Mouse (Mus musculus) cerebellum, adult 9-11 months (tissue): ENCODE results near the gene Cpm.
"Not testable (repeated sequence)": the region's sequence is repeated elsewhere in the genome, so short reads cannot be mapped to it uniquely, and the experiment has no call there.

Experiments used
- DNase-seq: peaks from one replicate; pipeline ENCODE4 v3.0.0; 2022

Gene Cpm

DNA sequence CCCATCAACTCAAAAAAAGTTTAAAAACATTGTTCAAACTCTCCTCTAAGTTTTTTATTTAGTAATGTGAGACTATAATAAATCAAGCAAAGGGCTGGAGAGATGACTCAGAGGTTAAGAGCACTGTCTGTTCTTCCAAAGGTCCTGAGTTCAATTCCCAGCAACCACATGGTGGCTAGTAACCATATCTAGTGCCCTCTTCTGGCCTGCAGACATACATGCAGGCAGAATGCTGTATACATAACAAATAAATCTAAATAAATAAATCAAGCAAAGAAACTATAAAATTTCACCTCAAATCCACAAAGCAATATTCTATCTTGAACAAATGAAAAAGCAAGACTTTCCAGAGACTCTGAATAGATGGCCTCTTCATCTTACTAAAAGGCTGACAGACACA is 62.9 kb downstream of the Cpm start:
- no peak for DNase-seq

DNA sequence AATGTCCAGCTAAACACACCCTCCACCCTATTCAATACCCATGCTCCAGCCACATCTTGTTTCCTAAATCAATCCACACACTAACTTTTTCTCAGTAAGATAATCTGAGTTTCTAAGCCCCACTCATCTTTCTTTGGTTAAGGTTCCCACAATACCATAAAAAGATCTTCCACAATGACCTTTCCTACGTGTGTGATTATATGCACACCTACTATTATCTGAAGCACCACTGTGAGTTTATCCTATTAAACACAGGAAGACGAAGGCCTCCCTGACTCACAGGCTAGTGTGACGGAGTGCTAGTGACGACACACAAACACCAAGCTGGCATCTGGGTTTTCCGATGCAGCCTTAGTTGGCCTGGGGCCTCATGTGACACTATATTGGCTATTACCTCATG is 63.7 kb downstream of the Cpm start:
- no peak for DNase-seq

DNA sequence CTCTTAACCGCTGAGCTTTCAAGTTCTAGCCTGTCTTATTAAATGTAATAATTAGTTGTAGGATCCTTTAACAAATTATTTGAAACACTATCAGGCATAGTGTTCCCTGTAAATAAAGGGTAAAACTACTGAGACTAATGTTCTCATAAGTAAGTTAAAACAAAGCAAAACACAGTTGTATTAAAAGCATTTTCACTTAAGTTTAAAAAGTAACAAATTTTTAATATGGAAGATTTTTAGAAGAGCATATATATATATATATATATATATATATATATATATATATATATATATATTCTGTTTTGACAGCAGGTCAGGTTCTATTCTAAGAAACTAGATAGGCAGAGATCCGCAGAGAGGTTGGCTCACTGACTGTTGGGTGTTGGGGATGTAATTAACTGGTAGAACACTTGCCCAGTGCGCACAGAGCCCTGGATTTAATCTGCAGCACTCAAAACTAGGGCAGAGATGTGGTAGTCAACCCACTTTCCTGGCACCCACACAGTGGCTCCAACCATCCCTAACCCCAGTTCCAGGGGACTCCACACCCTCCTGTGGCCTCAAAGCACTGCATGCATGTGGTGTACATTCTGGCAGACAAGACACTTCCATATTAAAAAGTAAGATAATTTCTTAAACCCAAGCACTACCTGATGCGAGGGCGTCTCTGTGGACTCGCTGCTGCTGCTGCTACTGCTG is 65.1 kb downstream of the Cpm start:
- DNase-seq, result no peak

DNA sequence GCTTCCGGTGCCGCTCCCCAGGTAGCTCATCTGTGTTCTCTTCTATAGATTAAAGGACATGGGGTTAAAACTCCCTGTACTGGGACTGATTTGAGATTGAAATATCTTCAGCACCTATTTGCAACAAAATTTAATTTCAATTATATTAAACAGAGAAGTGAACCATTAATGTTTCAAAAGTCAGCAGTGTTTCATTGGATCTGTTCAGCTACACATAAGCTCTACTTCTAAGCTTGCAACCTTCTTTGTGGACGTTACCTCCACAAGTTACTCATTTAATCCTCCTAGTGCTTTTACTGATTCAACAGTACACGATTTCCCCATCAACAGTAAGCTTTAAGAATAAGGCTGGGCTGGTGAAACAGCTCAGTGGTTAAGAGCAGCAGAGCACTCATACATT is 65.7 kb downstream of the Cpm start:
- no peak for DNase-seq

DNA sequence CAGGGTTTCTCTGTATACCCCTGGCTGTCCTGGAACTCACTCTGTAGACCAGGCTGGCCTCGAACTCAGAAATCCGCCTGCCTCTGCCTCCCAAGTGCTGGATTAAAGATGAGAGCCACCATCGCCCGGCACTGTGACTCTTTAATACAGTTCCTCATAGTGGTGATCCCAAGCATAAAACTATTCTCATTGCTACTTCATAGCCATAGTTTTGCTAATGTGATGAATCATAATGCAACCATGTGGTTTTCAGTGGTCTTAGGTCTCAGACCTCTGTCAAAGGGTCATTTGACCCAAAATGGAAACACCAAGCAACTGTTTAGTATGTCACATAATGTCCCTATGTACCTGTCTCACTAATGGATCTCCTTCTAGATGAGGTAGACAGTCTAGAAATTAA is 66.3 kb downstream of the Cpm start:
- DNase-seq, result no peak

DNA sequence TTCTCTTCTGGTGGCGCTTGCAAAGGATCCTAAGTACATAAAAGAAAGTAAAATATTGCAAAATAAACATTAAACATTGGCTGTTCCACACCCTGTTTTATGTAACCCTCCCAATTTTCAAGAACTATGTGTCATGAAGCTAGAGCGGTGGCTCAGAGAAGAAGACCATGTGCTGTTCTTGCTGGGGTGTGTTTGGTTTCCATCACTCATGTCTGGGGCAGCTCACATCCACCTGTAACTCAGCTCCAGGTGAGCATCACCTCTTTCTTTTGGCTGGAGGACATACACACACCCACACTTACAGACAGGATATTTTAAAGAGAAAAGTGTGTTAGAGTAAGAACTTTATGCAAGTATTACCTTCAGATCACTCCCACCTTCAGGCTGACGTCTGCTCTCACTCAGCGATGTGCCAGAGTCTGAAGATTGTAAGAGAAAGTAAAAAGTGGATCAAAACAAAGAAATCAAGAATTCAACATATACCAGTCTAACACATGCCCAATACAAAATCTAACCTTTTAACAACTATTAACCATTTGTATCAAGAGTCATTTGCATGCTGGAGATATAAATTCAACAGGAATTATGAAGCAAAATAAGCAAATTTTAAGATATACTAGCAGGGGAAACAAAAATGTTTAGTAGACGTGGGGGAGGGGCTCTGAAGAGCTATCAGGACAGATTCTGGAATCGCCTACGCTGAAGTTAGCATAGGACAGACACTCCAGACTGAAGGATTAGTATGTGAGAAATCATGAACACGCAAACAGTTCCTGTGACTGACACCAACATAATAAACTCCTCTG is 66.9 kb downstream of the Cpm start:
- DNase-seq, result no peak

DNA sequence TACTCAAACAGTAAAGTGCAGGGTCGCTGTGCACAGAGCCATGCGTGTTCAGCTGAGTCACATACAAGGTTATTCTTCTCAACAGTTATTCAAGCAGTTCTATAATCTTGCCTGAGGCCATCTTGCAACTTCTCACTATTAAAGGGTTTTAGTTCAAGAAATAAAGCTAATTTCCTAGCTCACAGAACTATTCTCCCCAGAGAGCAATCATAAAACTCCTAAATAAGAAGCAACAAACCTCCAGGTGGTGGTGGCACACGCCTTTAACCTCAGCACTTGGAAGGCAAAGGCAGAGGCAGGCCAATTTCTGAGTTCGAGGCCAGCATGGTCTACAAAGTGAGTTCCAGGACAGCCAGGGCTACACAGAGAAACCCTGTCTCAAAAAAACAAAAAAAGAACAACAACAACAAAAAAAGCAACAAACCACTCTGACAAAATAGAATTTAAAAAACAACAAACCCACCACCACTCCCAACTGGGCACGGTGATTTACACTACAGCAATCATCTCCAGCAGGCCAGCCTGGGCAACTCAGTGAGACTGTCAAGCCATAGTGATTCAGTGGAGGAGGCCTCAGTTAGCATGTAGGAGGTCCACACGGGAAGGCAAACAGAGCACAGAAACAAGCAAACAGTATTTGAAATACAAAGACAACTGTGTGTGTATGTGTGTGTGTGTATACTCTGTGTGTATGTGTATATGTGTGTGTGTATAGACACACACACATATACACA is 67.7 kb downstream of the Cpm start:
- no peak for DNase-seq

DNA sequence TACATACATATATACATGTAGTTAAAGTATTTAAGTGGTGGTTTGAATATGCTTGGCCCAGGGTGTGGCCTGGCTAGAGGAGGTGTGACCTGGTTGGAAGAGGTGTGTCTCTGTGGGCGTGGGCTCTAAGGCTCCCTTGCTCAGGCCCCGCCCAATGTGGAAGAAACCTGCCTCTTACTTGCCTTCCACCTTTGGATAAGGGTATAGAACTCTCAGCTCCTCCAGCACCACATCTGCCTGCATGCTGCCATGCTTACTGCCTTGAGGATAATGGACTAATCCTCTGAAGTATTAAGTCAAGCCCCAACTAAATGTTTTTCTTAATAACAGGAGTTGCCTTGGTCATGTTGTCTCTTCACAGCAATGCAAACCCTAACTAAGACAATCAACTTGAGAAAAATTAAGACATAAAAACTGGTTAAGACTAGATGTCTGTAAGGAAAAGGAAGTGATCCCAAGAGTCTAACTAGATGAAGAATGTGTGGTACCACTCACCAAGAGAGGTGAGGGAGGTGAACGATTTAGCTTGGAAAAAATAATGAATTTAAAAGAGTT is 68.3 kb downstream of the Cpm start:
- DNase-seq, result no peak

DNA sequence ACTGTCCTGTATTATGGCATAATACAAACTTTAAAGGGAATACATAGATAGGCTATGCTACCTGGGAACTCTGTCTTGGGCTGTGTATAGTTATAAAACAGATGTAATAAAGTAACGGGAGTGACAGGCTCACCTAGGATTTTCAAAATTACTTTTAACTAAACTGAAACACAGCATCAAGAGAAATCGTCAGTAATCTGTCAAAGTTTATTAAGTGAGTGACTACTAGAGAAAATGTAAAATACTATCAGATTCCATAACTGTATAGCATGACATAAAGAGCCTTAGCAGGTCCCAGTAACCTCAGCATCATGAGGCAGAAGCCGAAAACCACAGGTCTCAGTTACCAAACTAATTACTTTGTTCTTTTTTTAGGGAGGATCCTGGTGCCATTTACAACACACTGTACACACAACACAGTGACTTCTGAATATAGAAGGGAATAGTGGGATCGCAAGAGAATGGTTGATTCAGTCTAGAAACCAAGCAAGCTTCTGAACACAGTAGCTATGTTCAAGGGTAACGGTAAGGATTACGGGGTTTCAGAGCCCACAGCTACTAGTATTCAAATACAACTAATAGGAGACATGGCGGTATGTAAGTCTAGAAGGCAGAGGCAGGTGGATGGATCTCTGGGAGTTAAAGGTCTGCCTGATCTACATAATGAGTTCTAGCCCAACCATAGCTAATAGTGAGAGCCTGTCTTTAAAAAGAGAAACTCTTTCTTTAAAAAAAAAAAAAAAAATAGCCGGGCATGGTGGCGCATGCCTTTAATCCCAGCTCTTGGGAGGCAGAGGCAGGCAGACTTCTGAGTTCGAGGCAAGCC is 69.2 kb downstream of the Cpm start:
- DNase-seq, result no peak

DNA sequence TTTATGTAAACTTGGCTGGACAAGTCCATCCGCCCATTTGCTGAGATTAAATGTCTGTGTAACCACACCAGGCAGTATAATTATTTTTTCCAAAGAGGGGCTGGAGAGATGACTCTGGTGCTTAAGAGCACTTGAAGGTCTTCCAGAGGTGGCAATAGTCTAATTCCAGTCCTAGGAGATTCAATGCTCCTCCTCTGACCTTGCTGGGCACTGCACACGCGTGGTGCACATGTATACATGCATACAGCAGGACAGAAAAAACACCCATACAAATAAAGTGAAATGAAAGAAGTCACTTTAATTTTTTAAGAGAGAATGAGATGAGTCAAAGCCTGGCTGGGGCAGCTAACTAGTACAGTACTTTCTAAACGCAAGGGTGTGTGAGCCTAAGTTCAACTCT is 70.6 kb downstream of the Cpm start:
- no peak for DNase-seq

DNA sequence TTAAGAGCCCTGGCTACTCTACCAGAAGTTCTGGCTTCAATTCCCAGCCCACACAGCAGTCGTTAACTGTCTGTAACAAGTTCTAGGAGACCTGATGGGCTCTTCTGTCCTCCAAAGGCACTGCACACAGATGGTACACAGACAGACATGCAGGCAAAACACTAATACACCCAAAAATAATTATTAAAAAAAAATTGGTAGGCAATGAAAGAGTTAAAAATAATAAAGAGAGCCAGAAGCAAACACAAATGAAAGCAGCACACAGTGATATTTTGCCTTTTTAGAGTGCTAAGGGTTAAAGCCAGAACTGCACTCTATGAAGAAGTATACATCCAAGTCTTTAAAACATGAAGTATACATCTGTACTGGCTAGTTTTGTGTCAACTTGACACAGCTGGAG is 71.2 kb downstream of the Cpm start:
- DNase-seq, result no peak

DNA sequence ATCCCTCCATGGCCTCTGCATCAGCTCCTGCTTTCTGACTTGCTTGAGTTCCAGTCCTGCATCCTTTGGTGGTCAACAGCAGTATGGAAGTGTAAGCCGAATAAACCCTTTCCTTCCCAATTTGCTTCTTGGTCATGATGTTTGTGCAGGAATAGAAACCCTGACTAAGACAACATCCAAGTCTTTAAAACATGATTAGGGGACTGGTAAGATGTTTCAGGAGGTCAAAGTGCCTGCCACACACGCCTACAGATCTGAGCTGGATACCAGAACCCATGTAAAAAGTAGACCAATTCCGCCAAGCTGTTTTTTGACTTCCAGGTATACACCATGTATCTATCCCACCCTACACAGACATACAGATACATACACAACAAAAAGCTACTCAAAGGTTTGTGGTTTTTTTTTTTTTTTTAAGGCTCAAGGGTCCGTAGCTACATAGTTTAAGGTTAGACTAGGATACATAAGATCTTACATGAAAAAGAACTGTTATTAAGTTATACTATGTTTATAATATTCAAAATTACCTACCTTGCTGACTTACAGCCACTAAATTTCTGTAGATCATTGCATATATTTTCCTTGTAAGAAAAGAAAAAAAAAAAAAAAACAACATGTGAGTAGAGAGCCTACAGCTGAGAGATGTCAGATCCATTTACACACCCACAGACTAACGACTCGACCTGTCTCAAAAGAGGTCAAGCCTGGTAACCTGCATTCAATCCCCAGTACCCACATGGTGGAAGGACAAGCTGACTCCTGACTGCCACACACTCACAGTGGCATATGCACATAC is 71.9 kb downstream of the Cpm start:
- DNase-seq, result no peak

DNA sequence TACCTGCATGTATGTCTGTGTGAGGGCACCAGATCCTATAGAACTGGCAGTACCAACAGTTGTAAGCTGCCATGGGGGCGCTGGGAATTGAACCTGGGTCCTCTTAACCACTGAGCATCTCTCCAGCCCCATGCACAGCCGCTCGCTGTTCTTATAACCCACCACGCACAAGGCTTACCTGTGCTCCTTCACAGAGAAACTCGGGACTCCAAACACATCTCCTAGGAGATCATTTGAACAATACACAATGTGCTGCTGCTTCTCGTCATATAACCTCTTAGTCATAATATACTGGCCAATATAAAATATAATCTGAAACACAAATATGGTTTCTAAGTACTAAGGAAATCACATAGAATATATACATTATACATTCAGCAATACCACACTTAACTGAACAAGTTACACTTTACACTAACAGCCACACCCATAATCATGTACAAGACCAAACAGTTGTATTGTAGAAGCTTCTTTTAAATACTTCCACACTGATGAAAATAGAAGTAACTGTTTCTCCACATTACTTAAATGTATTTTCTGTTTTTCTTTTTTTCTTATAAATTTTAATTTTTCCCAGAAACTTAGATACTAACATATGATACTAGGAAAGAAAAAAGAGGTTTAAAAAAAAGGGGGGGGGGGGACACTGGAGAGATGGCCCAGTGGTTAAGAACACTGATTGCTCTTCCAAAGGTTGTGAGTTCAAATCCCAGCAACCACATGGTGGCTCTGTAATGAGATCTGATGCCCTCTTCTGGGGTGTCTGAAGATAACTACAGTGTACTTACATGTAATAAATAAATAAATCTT is 72.9 kb downstream of the Cpm start:
- DNase-seq, result no peak

DNA sequence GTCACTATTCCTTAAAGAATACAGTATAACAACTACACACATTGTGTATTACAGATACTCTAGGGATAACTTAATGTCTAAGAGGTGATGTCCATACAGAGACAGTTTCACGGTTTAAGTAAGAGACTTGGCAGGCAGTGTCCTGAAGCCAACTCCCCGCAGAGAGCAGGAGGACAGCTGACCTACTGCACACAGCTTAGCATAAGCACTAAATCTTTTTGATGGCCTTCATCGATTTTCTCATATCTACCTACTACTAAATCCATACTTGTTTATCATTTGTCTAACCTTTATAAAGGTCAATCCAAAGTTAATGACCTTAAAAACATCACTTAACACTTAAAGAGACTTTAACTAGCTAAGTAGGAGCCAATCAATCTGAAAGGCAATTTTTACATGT is 74.2 kb downstream of the Cpm start:
- no peak for DNase-seq

DNA sequence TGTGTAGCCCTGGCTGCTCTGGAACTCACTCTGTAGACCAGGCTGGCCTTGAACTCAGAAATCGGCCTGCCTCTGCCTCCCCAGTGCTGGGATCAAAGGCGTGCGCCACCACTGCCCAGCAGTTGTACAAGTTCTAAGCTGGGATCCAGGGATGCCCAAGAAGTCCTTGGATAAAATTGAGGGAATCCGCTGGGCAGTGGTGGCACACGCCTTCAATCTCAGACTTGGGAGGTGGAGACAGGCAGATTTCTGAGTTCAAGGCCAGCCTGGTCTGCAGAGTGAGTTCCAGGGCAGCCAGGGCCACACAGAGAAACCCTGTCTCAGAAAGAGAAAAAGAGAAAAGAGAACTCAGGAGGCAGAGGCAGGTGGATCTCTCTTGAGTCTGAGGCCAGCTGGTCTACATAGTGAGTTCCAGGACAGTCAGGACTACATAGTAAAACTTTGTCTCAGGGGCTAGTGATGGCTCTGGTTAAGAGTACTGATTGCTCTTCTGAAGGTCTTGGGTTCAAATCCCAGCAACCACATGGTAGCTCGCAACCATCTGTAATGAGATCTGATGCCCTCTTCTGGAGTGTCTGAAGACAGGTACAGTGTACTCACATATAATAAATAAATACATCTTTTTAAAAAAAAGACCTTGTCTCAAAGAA is 75.1 kb downstream of the Cpm start:
- DNase-seq, result not testable (repeated sequence)

DNA sequence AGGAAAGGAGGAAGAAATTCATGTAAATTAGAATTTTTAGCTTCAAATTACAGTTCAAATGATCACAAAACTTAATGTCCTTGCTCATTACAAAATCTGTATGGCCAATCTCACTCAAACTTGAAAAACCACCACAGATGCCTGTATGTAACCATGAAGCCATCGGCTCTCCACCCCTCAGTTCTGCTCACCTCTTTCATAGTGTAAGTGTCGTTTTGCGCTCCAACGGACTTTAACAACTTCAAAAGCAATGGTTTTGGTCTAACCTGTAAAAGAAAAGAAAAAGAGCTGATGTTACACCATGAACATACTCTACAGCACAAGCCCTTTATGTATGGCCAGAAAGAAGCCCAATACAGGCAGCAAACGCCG is 75.7 kb downstream of the Cpm start:
- no peak for DNase-seq

DNA sequence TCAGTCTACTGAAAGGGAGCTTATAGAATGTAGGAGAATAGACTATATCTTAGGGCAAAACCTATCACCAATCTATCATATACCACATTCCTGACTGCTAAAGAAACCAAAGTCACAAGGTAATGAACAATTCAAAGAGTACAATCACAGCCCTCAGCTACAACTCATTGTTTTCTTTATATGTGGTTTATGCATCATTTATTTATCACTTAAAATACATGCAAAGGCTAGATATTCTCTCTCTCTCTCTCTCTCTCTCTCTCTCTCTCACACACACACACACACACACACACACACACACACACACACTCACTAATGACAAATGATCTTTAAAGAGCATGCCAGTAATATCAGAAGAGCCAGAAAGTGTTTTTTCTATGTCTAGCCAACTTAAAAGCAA is 76.5 kb downstream of the Cpm start:
- no peak for DNase-seq

DNA sequence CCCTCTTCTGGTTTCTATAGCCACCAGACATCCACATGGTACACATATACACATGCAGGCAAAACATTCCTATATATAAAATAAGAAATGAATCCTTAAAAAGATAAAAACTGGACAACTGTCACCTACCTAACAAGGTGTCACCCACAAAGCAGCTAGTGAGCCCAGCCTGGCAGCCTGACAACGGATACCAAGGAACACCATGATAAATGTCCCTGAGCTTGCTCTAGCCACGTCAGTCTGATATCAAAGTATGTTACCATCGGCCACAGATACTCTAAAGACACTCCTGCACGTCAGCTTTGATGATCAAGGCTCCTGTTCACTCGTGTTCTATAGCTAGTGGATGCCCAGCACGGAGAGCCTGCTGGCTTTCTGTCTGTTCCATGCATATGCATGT is 77.1 kb downstream of the Cpm start:
- no peak for DNase-seq

DNA sequence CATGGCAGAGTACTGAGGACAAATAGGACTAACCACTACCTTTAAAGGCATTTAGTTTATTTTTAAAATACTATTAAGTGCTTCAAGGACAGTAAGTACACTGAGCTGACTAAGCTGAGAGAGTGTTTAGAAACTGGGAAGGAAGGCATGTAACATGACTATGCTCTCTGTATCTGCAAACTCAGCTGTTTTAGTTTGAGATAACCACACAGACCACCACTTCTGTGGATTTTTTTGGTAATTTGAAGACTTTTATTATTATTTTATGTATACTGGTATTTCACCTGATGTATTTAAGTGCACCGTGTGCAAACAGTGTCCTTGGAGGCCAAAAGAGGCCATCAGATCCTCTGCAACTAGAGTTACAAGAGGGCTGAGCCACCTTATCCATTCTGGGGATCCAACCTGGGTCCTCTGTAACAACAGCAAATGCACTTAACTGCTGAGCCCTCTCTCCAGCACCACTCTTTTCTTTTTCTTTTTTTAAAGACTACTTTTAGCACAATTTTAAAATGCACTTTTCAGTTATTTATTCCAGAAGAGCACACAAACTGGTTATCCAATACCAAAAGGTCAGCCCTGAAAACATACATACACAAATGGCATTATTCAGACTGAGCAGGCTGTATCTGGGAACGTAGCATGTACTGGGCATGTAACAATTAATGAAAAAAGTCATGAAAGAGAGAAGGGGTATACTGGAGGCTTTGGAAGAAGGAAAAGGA is 78.0 kb downstream of the Cpm start:
- no peak for DNase-seq

DNA sequence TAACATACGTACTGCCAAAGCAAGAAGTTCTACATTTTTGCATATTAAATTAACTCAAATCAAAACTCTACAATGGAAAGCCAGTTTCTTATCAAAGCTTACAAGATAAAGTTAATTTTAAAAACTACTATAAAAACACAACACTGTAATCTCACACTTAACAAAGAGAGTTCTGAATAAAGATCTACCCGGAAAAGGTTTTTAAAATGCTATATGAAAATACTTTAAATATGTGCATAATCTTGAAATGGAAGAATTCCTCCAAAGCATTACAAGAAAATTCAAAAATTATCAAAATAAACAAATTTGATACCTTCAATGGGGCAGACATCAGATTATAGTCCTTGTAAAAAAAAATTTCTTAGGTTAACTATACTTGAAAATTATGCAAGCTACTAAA is 79.1 kb downstream of the Cpm start:
- no peak for DNase-seq
